Mouse (Mus musculus): ENCODE measurements at regions not wholly inside any gene's neighbourhood (a gene's known extent, or its start where the extent isn't known, plus 50 kb on each side); places are given as distances from the start of the nearest gene placed in this dataset.

- H3K9me3 ChIP-seq (ENCODE audit: low read length): no peaks in the 10 kb centered on the region
- no peaks in the 10 kb centered on the region for H3K4me1 ChIP-seq (ENCODE audit: insufficient read depth, low read depth, low read length)
- ATAC-seq (no peak), DNase-seq (ENCODE audit: low spot score) (no peak)
- no peaks in the 10 kb centered on the region for H3K27me3 ChIP-seq (replicated peaks; ENCODE audit: insufficient read depth, low read length)
- H3K27ac ChIP-seq (ENCODE audit: low read length): no peak overlapping the region
- no peak overlapping the region for H3K9ac ChIP-seq (replicated peaks; ENCODE audit: low read depth)
- H3K4me2 ChIP-seq (replicated peaks; ENCODE audit: low read depth, low read length): no peak overlapping the region
- no peak overlapping the region for H3K4me3 ChIP-seq (ENCODE audit: low read depth, low read length)
- TF ChIP-seq CTCF (IDR thresholded peaks at IDR 0.05): no peak
- no peak for TF ChIP-seq EP300 (IDR thresholded peaks at IDR 0.05)
- 74% methylated on average over 6 of the region's 6 CpGs for WGBS
- no peaks in the 10 kb centered on the region for H3K36me3 ChIP-seq (ENCODE audit: insufficient read depth, low read length)
These were observed 150.7 kb upstream of the Cops8 start for GRCm38 (mm10) chr1:90451942-90452557.

GRCm38 (mm10) chr1:90454263-90454662, 148.5 kb upstream of the Cops8 start:
- no peaks in the 10 kb centered on the region for H3K27me3 ChIP-seq (replicated peaks; ENCODE audit: insufficient read depth, low read length)
- no peaks in the 10 kb centered on the region for H3K4me1 ChIP-seq (ENCODE audit: insufficient read depth, low read depth, low read length)
- H3K9me3 ChIP-seq (ENCODE audit: low read length): no peaks in the 10 kb centered on the region
- H3K4me3 ChIP-seq (ENCODE audit: low read depth, low read length): no peak overlapping the region
- H3K27ac ChIP-seq (ENCODE audit: low read length): no peak overlapping the region
- H3K9ac ChIP-seq (replicated peaks; ENCODE audit: low read depth): no peak overlapping the region
- H3K4me2 ChIP-seq (replicated peaks; ENCODE audit: low read depth, low read length): no peak overlapping the region
- 54% methylated on average over 7 of the region's 7 CpGs for WGBS
- DNase-seq (ENCODE audit: low spot score) (no peak), ATAC-seq (no peak)
- TF ChIP-seq EP300 (IDR thresholded peaks at IDR 0.05): no peak
- TF ChIP-seq CTCF (IDR thresholded peaks at IDR 0.05): no peak
- H3K36me3 ChIP-seq (ENCODE audit: insufficient read depth, low read length): no peaks in the 10 kb centered on the region

- H3K4me2 ChIP-seq (replicated peaks; ENCODE audit: low read depth, low read length): no peak overlapping the region
- H3K27me3 ChIP-seq (replicated peaks; ENCODE audit: insufficient read depth, low read length): no peaks in the 10 kb centered on the region
- H3K27ac ChIP-seq (ENCODE audit: low read length): no peak overlapping the region
- no peak overlapping the region for H3K4me3 ChIP-seq (ENCODE audit: low read depth, low read length)
- DNase-seq (ENCODE audit: low spot score) (no peak), ATAC-seq (no peak)
- no peak overlapping the region for H3K9ac ChIP-seq (replicated peaks; ENCODE audit: low read depth)
- WGBS: 39% methylated on average over 9 of the region's 9 CpGs
- no peaks in the 10 kb centered on the region for H3K36me3 ChIP-seq (ENCODE audit: insufficient read depth, low read length)
- TF ChIP-seq CTCF (IDR thresholded peaks at IDR 0.05) (no peak), EP300 (IDR thresholded peaks at IDR 0.05) (no peak)
- H3K9me3 ChIP-seq (ENCODE audit: low read length): no peaks in the 10 kb centered on the region
- no peaks in the 10 kb centered on the region for H3K4me1 ChIP-seq (ENCODE audit: insufficient read depth, low read depth, low read length)
These were observed 145.4 kb upstream of the Cops8 start for GRCm38 (mm10) chr1:90457396-90457795.

GRCm38 (mm10) chr1:90458176-90458575, 144.6 kb upstream of the Cops8 start:
- TF ChIP-seq EP300 (IDR thresholded peaks at IDR 0.05): no peak
- no peak for TF ChIP-seq CTCF (IDR thresholded peaks at IDR 0.05)

GRCm38 (mm10) chr1:90461699-90462098, 141.1 kb upstream of the Cops8 start:
- no peak for TF ChIP-seq EP300 (IDR thresholded peaks at IDR 0.05)
- TF ChIP-seq CTCF (IDR thresholded peaks at IDR 0.05): no peak
- Histone ChIP-seq H3K9me3 (ENCODE audit: low read length) (no peaks in the 10 kb centered on the region), H3K27ac (ENCODE audit: low read length) (no peak overlapping the region), H3K9ac (replicated peaks; ENCODE audit: low read depth) (no peak overlapping the region), H3K4me1 (ENCODE audit: insufficient read depth, low read depth, low read length) (no peaks in the 10 kb centered on the region), H3K4me3 (ENCODE audit: low read depth, low read length) (no peak overlapping the region), H3K27me3 (replicated peaks; ENCODE audit: insufficient read depth, low read length) (no peaks in the 10 kb centered on the region), H3K36me3 (ENCODE audit: insufficient read depth, low read length) (no peaks in the 10 kb centered on the region), H3K4me2 (replicated peaks; ENCODE audit: low read depth, low read length) (no peak overlapping the region)
- 74% methylated on average over 1 of the region's 1 CpGs for WGBS
- ATAC-seq (peak; percentile 54), DNase-seq (ENCODE audit: low spot score) (peak; percentile 26)

More at GRCm38 (mm10) chr1:90458176-90458575, 144.6 kb upstream of the Cops8 start:
- 76% methylated on average over 8 of the region's 8 CpGs for WGBS
- H3K4me1 ChIP-seq (ENCODE audit: insufficient read depth, low read depth, low read length): no peaks in the 10 kb centered on the region
- no peak overlapping the region for H3K4me2 ChIP-seq (replicated peaks; ENCODE audit: low read depth, low read length)
- no peak for ATAC-seq
- H3K27ac ChIP-seq (ENCODE audit: low read length): no peak overlapping the region
- H3K36me3 ChIP-seq (ENCODE audit: insufficient read depth, low read length): no peaks in the 10 kb centered on the region
- H3K9ac ChIP-seq (replicated peaks; ENCODE audit: low read depth): no peak overlapping the region
- no peaks in the 10 kb centered on the region for H3K27me3 ChIP-seq (replicated peaks; ENCODE audit: insufficient read depth, low read length)
- no peak for DNase-seq (ENCODE audit: low spot score)
- H3K9me3 ChIP-seq (ENCODE audit: low read length): no peaks in the 10 kb centered on the region
- no peak overlapping the region for H3K4me3 ChIP-seq (ENCODE audit: low read depth, low read length)

GRCm38 (mm10) chr1:90463302-90463701, 139.5 kb upstream of the Cops8 start:
- DNase-seq (ENCODE audit: low spot score) (no peak), ATAC-seq (no peak)
- no peaks in the 10 kb centered on the region for H3K9me3 ChIP-seq (ENCODE audit: low read length)
- no peak overlapping the region for H3K27ac ChIP-seq (ENCODE audit: low read length)
- TF ChIP-seq EP300 (IDR thresholded peaks at IDR 0.05) (no peak), CTCF (IDR thresholded peaks at IDR 0.05) (no peak)
- H3K4me3 ChIP-seq (ENCODE audit: low read depth, low read length): no peak overlapping the region
- no peaks in the 10 kb centered on the region for H3K27me3 ChIP-seq (replicated peaks; ENCODE audit: insufficient read depth, low read length)
- H3K9ac ChIP-seq (replicated peaks; ENCODE audit: low read depth): no peak overlapping the region
- H3K36me3 ChIP-seq (ENCODE audit: insufficient read depth, low read length): no peaks in the 10 kb centered on the region
- no peaks in the 10 kb centered on the region for H3K4me1 ChIP-seq (ENCODE audit: insufficient read depth, low read depth, low read length)
- no peak overlapping the region for H3K4me2 ChIP-seq (replicated peaks; ENCODE audit: low read depth, low read length)
- 43% methylated on average over 6 of the region's 6 CpGs for WGBS

- 75% methylated on average over 9 of the region's 9 CpGs for WGBS
- H3K9me3 ChIP-seq (ENCODE audit: low read length): no peaks in the 10 kb centered on the region
- H3K4me1 ChIP-seq (ENCODE audit: insufficient read depth, low read depth, low read length): no peaks in the 10 kb centered on the region
- H3K27me3 ChIP-seq (replicated peaks; ENCODE audit: insufficient read depth, low read length): no peaks in the 10 kb centered on the region
- TF ChIP-seq EP300 (IDR thresholded peaks at IDR 0.05) (no peak), CTCF (IDR thresholded peaks at IDR 0.05) (no peak)
- no peaks in the 10 kb centered on the region for H3K36me3 ChIP-seq (ENCODE audit: insufficient read depth, low read length)
- no peak for ATAC-seq
- no peak overlapping the region for H3K4me3 ChIP-seq (ENCODE audit: low read depth, low read length)
- H3K27ac ChIP-seq (ENCODE audit: low read length): no peak overlapping the region
- H3K9ac ChIP-seq (replicated peaks; ENCODE audit: low read depth): no peak overlapping the region
- H3K4me2 ChIP-seq (replicated peaks; ENCODE audit: low read depth, low read length): no peak overlapping the region
- no peak for DNase-seq (ENCODE audit: low spot score)
These were observed 135.1 kb upstream of the Cops8 start for GRCm38 (mm10) chr1:90467646-90468045.
